Mouse (Mus musculus): Measurements from ENCODE around the gene Gm28048. TPM values are rescaled to one million over a fixed set of nuclear protein-coding genes. Genes with fewer than 3 reads are reported as not detected.

Gene Gm28048
- total and polyA plus RNA-seq, 2 experiments from 2014 or later = 3.4 TPM; not detected in 1

GRCm38 (mm10) chr11:22891242-22891641, 90.6 kb downstream of the Gm28048 start:
- H3K4me3 ChIP-seq (ENCODE audit: low read length) = no peak overlapping the region
- H3K4me1 ChIP-seq (ENCODE audit: insufficient read depth, low read length) = no peaks in the 10 kb centered on the region
- ATAC-seq (no peak), DNase-seq (ENCODE audit: low spot score) (no peak)
- no peaks in the 10 kb centered on the region for H3K9me3 ChIP-seq (ENCODE audit: low read length)
- H3K27me3 ChIP-seq (ENCODE audit: insufficient read depth, low read length) = no peaks in the 10 kb centered on the region
- WGBS = 84% methylated on average over 9 of the region's 9 CpGs
- H3K9ac ChIP-seq (replicated peaks; ENCODE audit: low read length) = no peak overlapping the region
- H3K27ac ChIP-seq = no peak overlapping the region
- TF ChIP-seq CTCF (IDR thresholded peaks at IDR 0.05; ENCODE audit: low read depth) = no peak
- H3K4me2 ChIP-seq (ENCODE audit: low read depth, low read length) = no peak overlapping the region
- no peaks in the 10 kb centered on the region for H3K36me3 ChIP-seq (ENCODE audit: insufficient read depth, low read length)

- no peaks in the 10 kb centered on the region for H3K27me3 ChIP-seq (ENCODE audit: insufficient read depth, low read length)
- no peaks in the 10 kb centered on the region for H3K4me1 ChIP-seq (ENCODE audit: insufficient read depth, low read length)
- DNase-seq (ENCODE audit: low spot score) = no peak
- no peaks in the 10 kb centered on the region for H3K36me3 ChIP-seq (ENCODE audit: insufficient read depth, low read length)
- H3K27ac ChIP-seq = no peak overlapping the region
- ATAC-seq = no peak
- H3K9ac ChIP-seq (replicated peaks; ENCODE audit: low read length) = no peak overlapping the region
- WGBS = 95% methylated on average over 3 of the region's 3 CpGs
- H3K4me3 ChIP-seq (ENCODE audit: low read length) = no peak overlapping the region
- TF ChIP-seq CTCF (IDR thresholded peaks at IDR 0.05; ENCODE audit: low read depth) = no peak
- no peaks in the 10 kb centered on the region for H3K9me3 ChIP-seq (ENCODE audit: low read length)
- no peak overlapping the region for H3K4me2 ChIP-seq (ENCODE audit: low read depth, low read length)
Measured at GRCm38 (mm10) chr11:22889224-22889623, 92.7 kb downstream of the Gm28048 start.

GRCm38 (mm10) chr11:22886991-22887390, 94.9 kb downstream of the Gm28048 start:
- Histone ChIP-seq H3K9ac (replicated peaks; ENCODE audit: low read length) (no peak overlapping the region), H3K27ac (no peak overlapping the region), H3K36me3 (ENCODE audit: insufficient read depth, low read length) (no peaks in the 10 kb centered on the region), H3K27me3 (ENCODE audit: insufficient read depth, low read length) (no peaks in the 10 kb centered on the region), H3K9me3 (ENCODE audit: low read length) (no peaks in the 10 kb centered on the region), H3K4me2 (ENCODE audit: low read depth, low read length) (no peak overlapping the region), H3K4me1 (ENCODE audit: insufficient read depth, low read length) (no peaks in the 10 kb centered on the region), H3K4me3 (ENCODE audit: low read length) (no peak overlapping the region)
- TF ChIP-seq CTCF (IDR thresholded peaks at IDR 0.05; ENCODE audit: low read depth) = no peak
- DNase-seq (ENCODE audit: low spot score) = no peak
- 94% methylated on average over 4 of the region's 4 CpGs for WGBS
- no peak for ATAC-seq

GRCm38 (mm10) chr11:22885350-22885749, 96.5 kb downstream of the Gm28048 start:
- Histone ChIP-seq H3K9me3 (ENCODE audit: low read length) (no peaks in the 10 kb centered on the region), H3K9ac (replicated peaks; ENCODE audit: low read length) (no peak overlapping the region), H3K27ac (no peak overlapping the region), H3K4me2 (ENCODE audit: low read depth, low read length) (no peak overlapping the region), H3K27me3 (ENCODE audit: insufficient read depth, low read length) (no peaks in the 10 kb centered on the region), H3K4me1 (ENCODE audit: insufficient read depth, low read length) (no peaks in the 10 kb centered on the region), H3K36me3 (ENCODE audit: insufficient read depth, low read length) (no peaks in the 10 kb centered on the region), H3K4me3 (ENCODE audit: low read length) (no peak overlapping the region)
- DNase-seq (ENCODE audit: low spot score) (no peak), ATAC-seq (no peak)
- no peak for TF ChIP-seq CTCF (IDR thresholded peaks at IDR 0.05; ENCODE audit: low read depth)
- WGBS = 94% methylated on average over 1 of the region's 1 CpGs

- no peaks in the 10 kb centered on the region for H3K27me3 ChIP-seq (ENCODE audit: insufficient read depth, low read length)
- no peaks in the 10 kb centered on the region for H3K4me1 ChIP-seq (ENCODE audit: insufficient read depth, low read length)
- TF ChIP-seq CTCF (IDR thresholded peaks at IDR 0.05; ENCODE audit: low read depth) = no peak
- 83% methylated on average over 2 of the region's 2 CpGs for WGBS
- no peak overlapping the region for H3K4me2 ChIP-seq (ENCODE audit: low read depth, low read length)
- no peak for ATAC-seq
- DNase-seq (ENCODE audit: low spot score) = no peak
- no peak overlapping the region for H3K4me3 ChIP-seq (ENCODE audit: low read length)
- no peak overlapping the region for H3K9ac ChIP-seq (replicated peaks; ENCODE audit: low read length)
- H3K9me3 ChIP-seq (ENCODE audit: low read length) = no peaks in the 10 kb centered on the region
- no peaks in the 10 kb centered on the region for H3K36me3 ChIP-seq (ENCODE audit: insufficient read depth, low read length)
- no peak overlapping the region for H3K27ac ChIP-seq
Measured at GRCm38 (mm10) chr11:22883676-22884075, 98.2 kb downstream of the Gm28048 start.

GRCm38 (mm10) chr11:22882926-22883325, 99.0 kb downstream of the Gm28048 start:
- no peak overlapping the region for H3K9ac ChIP-seq (replicated peaks; ENCODE audit: low read length)
- no peak overlapping the region for H3K4me2 ChIP-seq (ENCODE audit: low read depth, low read length)
- no peaks in the 10 kb centered on the region for H3K36me3 ChIP-seq (ENCODE audit: insufficient read depth, low read length)
- no peaks in the 10 kb centered on the region for H3K9me3 ChIP-seq (ENCODE audit: low read length)
- DNase-seq (ENCODE audit: low spot score) = no peak
- H3K27me3 ChIP-seq (ENCODE audit: insufficient read depth, low read length) = no peaks in the 10 kb centered on the region
- H3K27ac ChIP-seq = no peak overlapping the region
- no peak for TF ChIP-seq CTCF (IDR thresholded peaks at IDR 0.05; ENCODE audit: low read depth)
- no peaks in the 10 kb centered on the region for H3K4me1 ChIP-seq (ENCODE audit: insufficient read depth, low read length)
- ATAC-seq = no peak
- no peak overlapping the region for H3K4me3 ChIP-seq (ENCODE audit: low read length)

- Histone ChIP-seq H3K9ac (replicated peaks; ENCODE audit: low read length) (no peak overlapping the region), H3K4me1 (ENCODE audit: insufficient read depth, low read length) (no peaks in the 10 kb centered on the region), H3K36me3 (ENCODE audit: insufficient read depth, low read length) (no peaks in the 10 kb centered on the region), H3K9me3 (ENCODE audit: low read length) (no peaks in the 10 kb centered on the region), H3K27ac (no peak overlapping the region), H3K4me2 (ENCODE audit: low read depth, low read length) (no peak overlapping the region), H3K4me3 (ENCODE audit: low read length) (no peak overlapping the region), H3K27me3 (ENCODE audit: insufficient read depth, low read length) (no peaks in the 10 kb centered on the region)
- 72% methylated on average over 3 of the region's 3 CpGs for WGBS
- ATAC-seq = no peak
- no peak for DNase-seq (ENCODE audit: low spot score)
- TF ChIP-seq CTCF (IDR thresholded peaks at IDR 0.05; ENCODE audit: low read depth) = no peak
Measured at GRCm38 (mm10) chr11:22880383-22881172, 101.3 kb downstream of the Gm28048 start.
